Mouse (Mus musculus): ENCODE data around the gene Sost. TPM values are rescaled to one million over a fixed set of nuclear protein-coding genes. Genes with fewer than 3 reads are reported as not detected.

Sost gene
- 3.1 and 5.0 TPM in 2 replicates for polyA plus RNA-seq (2012; rRNA removed)

GRCm38 (mm10) chr11:101966965-101967614, at the start of gene Sost:
Sost (minus strand) TSS chr11:101967015.
- WGBS = 50% methylated on average over 10 of the region's 10 CpGs
- Histone ChIP-seq H3K27me3 (ENCODE audit: control insufficient read depth, insufficient read depth, low read length) (no peaks in the 10 kb centered on the region; the same call in 1 of the 2 replicates), H3K27ac (ENCODE audit: control insufficient read depth, insufficient read depth, low read length) (no peak within 1 kb of the TSS), H3K4me1 (replicated peaks; ENCODE audit: control insufficient read depth, insufficient read depth, low read length) (no peaks in the 10 kb centered on the region), H3K4me3 (ENCODE audit: control insufficient read depth, insufficient read depth, low read length) (no peak within 1 kb of the TSS), H3K36me3 (ENCODE audit: control insufficient read depth, insufficient read depth, low read length) (no peaks in the 10 kb centered on the region)
- no peak for TF ChIP-seq POLR2A (IDR thresholded peaks at IDR 0.05; ENCODE audit: control insufficient read depth, extremely low read depth, insufficient read depth, low read length, poor library complexity)
- no peak for TF ChIP-seq CTCF (IDR thresholded peaks at IDR 0.05; ENCODE audit: borderline replicate concordance, control insufficient read depth, extremely low read depth, insufficient read depth, low read length, poor library complexity)
- DNase-seq = no peak

- no peak overlapping the region for H3K4me3 ChIP-seq (ENCODE audit: control insufficient read depth, insufficient read depth, low read length)
- TF ChIP-seq CTCF (IDR thresholded peaks at IDR 0.05; ENCODE audit: borderline replicate concordance, control insufficient read depth, extremely low read depth, insufficient read depth, low read length, poor library complexity) (no peak), POLR2A (IDR thresholded peaks at IDR 0.05; ENCODE audit: control insufficient read depth, extremely low read depth, insufficient read depth, low read length, poor library complexity) (no peak)
- H3K27me3 ChIP-seq (ENCODE audit: control insufficient read depth, insufficient read depth, low read length) = no peaks in the 10 kb centered on the region
- H3K27ac ChIP-seq (ENCODE audit: control insufficient read depth, insufficient read depth, low read length) = no peak overlapping the region
- WGBS = 88% methylated on average over 1 of the region's 1 CpGs
- DNase-seq = no peak
- no peaks in the 10 kb centered on the region for H3K36me3 ChIP-seq (ENCODE audit: control insufficient read depth, insufficient read depth, low read length)
- H3K4me1 ChIP-seq (replicated peaks; ENCODE audit: control insufficient read depth, insufficient read depth, low read length) = no peaks in the 10 kb centered on the region
Measured at GRCm38 (mm10) chr11:102016136-102016535, 49.3 kb upstream of the Sost start.

- Histone ChIP-seq H3K27ac (ENCODE audit: control insufficient read depth, insufficient read depth, low read length) (no peak overlapping the region), H3K4me3 (ENCODE audit: control insufficient read depth, insufficient read depth, low read length) (no peak overlapping the region), H3K4me1 (replicated peaks; ENCODE audit: control insufficient read depth, insufficient read depth, low read length) (no peaks in the 10 kb centered on the region), H3K27me3 (ENCODE audit: control insufficient read depth, insufficient read depth, low read length) (no peaks in the 10 kb centered on the region), H3K36me3 (ENCODE audit: control insufficient read depth, insufficient read depth, low read length) (no peaks in the 10 kb centered on the region)
- TF ChIP-seq CTCF (IDR thresholded peaks at IDR 0.05; ENCODE audit: borderline replicate concordance, control insufficient read depth, extremely low read depth, insufficient read depth, low read length, poor library complexity) (no peak), POLR2A (IDR thresholded peaks at IDR 0.05; ENCODE audit: control insufficient read depth, extremely low read depth, insufficient read depth, low read length, poor library complexity) (no peak)
- 71% methylated on average over 6 of the region's 6 CpGs for WGBS
- no peak for DNase-seq
Measured at GRCm38 (mm10) chr11:102015472-102015871, 48.7 kb upstream of the Sost start.

- DNase-seq = no peak
- 89% methylated on average over 8 of the region's 8 CpGs for WGBS
- no peak for TF ChIP-seq POLR2A (IDR thresholded peaks at IDR 0.05; ENCODE audit: control insufficient read depth, extremely low read depth, insufficient read depth, low read length, poor library complexity)
- no peak for TF ChIP-seq CTCF (IDR thresholded peaks at IDR 0.05; ENCODE audit: borderline replicate concordance, control insufficient read depth, extremely low read depth, insufficient read depth, low read length, poor library complexity)
- no peaks in the 10 kb centered on the region for H3K27me3 ChIP-seq (ENCODE audit: control insufficient read depth, insufficient read depth, low read length)
- H3K27ac ChIP-seq (ENCODE audit: control insufficient read depth, insufficient read depth, low read length) = no peak overlapping the region
- H3K36me3 ChIP-seq (ENCODE audit: control insufficient read depth, insufficient read depth, low read length) = no peaks in the 10 kb centered on the region
- H3K4me3 ChIP-seq (ENCODE audit: control insufficient read depth, insufficient read depth, low read length) = no peak overlapping the region
- H3K4me1 ChIP-seq (replicated peaks; ENCODE audit: control insufficient read depth, insufficient read depth, low read length) = no peaks in the 10 kb centered on the region
Measured at GRCm38 (mm10) chr11:102013201-102013600, 46.4 kb upstream of the Sost start.

- WGBS = 87% methylated on average over 8 of the region's 8 CpGs
- TF ChIP-seq POLR2A (IDR thresholded peaks at IDR 0.05; ENCODE audit: control insufficient read depth, extremely low read depth, insufficient read depth, low read length, poor library complexity) (no peak), CTCF (IDR thresholded peaks at IDR 0.05; ENCODE audit: borderline replicate concordance, control insufficient read depth, extremely low read depth, insufficient read depth, low read length, poor library complexity) (no peak)
- Histone ChIP-seq H3K4me1 (replicated peaks; ENCODE audit: control insufficient read depth, insufficient read depth, low read length) (no peaks in the 10 kb centered on the region), H3K4me3 (ENCODE audit: control insufficient read depth, insufficient read depth, low read length) (no peak overlapping the region), H3K36me3 (ENCODE audit: control insufficient read depth, insufficient read depth, low read length) (no peaks in the 10 kb centered on the region), H3K27ac (ENCODE audit: control insufficient read depth, insufficient read depth, low read length) (no peak overlapping the region), H3K27me3 (ENCODE audit: control insufficient read depth, insufficient read depth, low read length) (no peaks in the 10 kb centered on the region)
- DNase-seq = no peak
Measured at GRCm38 (mm10) chr11:102011510-102011909, 44.7 kb upstream of the Sost start.

GRCm38 (mm10) chr11:102010140-102010539, 43.3 kb upstream of the Sost start:
- no peak for TF ChIP-seq POLR2A (IDR thresholded peaks at IDR 0.05; ENCODE audit: control insufficient read depth, extremely low read depth, insufficient read depth, low read length, poor library complexity)
- TF ChIP-seq CTCF (IDR thresholded peaks at IDR 0.05; ENCODE audit: borderline replicate concordance, control insufficient read depth, extremely low read depth, insufficient read depth, low read length, poor library complexity) = no peak
- 94% methylated on average over 13 of the region's 13 CpGs for WGBS
- Histone ChIP-seq H3K27ac (ENCODE audit: control insufficient read depth, insufficient read depth, low read length) (no peak overlapping the region), H3K4me1 (replicated peaks; ENCODE audit: control insufficient read depth, insufficient read depth, low read length) (no peaks in the 10 kb centered on the region), H3K36me3 (ENCODE audit: control insufficient read depth, insufficient read depth, low read length) (no peaks in the 10 kb centered on the region), H3K4me3 (ENCODE audit: control insufficient read depth, insufficient read depth, low read length) (no peak overlapping the region), H3K27me3 (ENCODE audit: control insufficient read depth, insufficient read depth, low read length) (no peaks in the 10 kb centered on the region)
- DNase-seq = no peak

Data from thymus, adult 2 months (tissue).